Mouse (Mus musculus) embryonic facial prominence, embryonic 10.5 days (tissue): ENCODE measurements around the gene Mkrn3. TPM values are rescaled to one million over a fixed set of nuclear protein-coding genes. Genes with fewer than 3 reads are reported as not detected.
A peak's percentile ranks its signal among the peaks of the same experiment; 100 is the strongest.

Experiments used
- DNase-seq: peaks from one replicate; pipeline ENCODE4 v3.0.0-alpha.2; 2017; ENCODE audit warnings: low spot score
- H3K27ac ChIP-seq: fragments of 300-500 bp; sonication (generic); replicated peaks from 2 replicates; pipeline ENCODE4 v1.5.1; 2016; ENCODE audit warnings: mild to moderate bottlenecking
- H3K27me3 ChIP-seq: fragments of 300-500 bp; sonication (generic); replicated peaks from 2 replicates; pipeline ENCODE4 v1.6.1; 2016; ENCODE audit warnings: low read depth, mild to moderate bottlenecking; ENCODE audit not compliant: poor library complexity, severe bottlenecking
- H3K36me3 ChIP-seq: fragments of 300-500 bp; sonication (generic); replicated peaks from 2 replicates; pipeline ENCODE4 v1.6.1; 2016; ENCODE audit warnings: mild to moderate bottlenecking, moderate library complexity
- H3K4me1 ChIP-seq: fragments of 300-500 bp; sonication (generic); 2 replicates; pipeline ENCODE4 v1.6.1; 2016
- H3K4me3 ChIP-seq: fragments of 300-500 bp; sonication (generic); 2 replicates; pipeline ENCODE4 v1.5.1; 2016; ENCODE audit warnings: mild to moderate bottlenecking, moderate library complexity
- H3K9me3 ChIP-seq: fragments of 300-500 bp; sonication (generic); 2 replicates; pipeline ENCODE4 v1.6.1; 2016; ENCODE audit warnings: mild to moderate bottlenecking
- WGBS: fragments of 180-500 bp; shearing (Covaris S2); methylation state at CpG from one replicate; pipeline ENCODE4 v1.1.7; 2016; 5-methylcytosine and 5-hydroxymethylcytosine counted together
- polyA plus RNA-seq: library from polyadenylated mRNA; unstranded; fragments of >200 nt; fragmentation: Nextera tagmentation; extraction: Ambion mirVana; gene quantifications from 2 replicates; pipeline ENCODE4 v1.2.1, GENCODE M21; 2016

The Mkrn3 gene
- polyA plus RNA-seq, 1 experiment from 2014 or later: 9.6 TPM

DNA sequence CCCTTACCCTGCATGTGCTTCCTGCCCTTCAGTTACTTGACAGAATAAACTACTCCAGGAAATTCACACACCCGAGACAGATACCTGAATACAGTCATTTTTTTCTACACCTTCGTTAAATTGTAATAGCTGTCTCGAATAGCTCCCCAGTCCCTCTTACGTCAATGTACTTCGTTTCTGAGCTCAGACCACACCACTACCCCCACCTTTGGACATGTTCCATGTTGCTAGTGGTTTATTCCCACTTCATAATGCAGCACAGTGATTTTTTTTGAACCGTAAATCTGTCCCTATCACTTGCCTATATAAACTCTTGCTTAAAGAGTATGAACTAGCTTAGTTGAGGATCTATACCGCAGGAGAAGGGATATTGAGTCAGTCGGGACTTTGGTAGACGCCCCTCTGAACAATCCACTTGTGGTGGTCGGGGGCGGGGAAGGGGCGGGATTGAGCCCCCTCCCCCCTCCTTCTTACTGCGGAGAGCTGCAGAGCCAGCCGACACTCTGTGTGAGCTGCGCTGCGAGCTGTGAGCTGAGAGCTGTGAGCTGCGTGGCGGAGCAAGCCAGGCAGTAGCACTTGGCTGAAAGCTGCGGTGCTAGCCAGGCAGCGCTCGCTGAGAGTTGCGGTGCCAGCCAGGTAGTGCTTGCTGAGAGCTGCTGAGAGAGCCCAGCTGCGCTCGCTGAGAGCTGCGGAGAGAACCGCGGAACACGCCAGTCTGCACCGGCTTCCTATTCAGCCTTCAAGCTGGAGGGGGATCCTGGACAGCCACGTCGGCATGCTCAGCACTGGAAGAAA, 43.2 kb downstream of the Mkrn3 start, which contains the start of gene Magel2:
TSS of gene Magel2 (plus strand) at position 501 of the 795 bp plus-strand sequence.
- H3K4me1 ChIP-seq: peaks cover 16% of the 10 kb centered on the region
- H3K36me3 ChIP-seq: peaks cover 21% of the 10 kb centered on the region
- H3K27me3 ChIP-seq: no peaks in the 10 kb centered on the region
- peak within 1 kb of the TSS; percentile 74 for H3K27ac ChIP-seq
- peak; percentile 83 for DNase-seq
- H3K9me3 ChIP-seq: peaks cover 36% of the 10 kb centered on the region
- peak within 1 kb of the TSS; percentile 65 for H3K4me3 ChIP-seq
- WGBS: 17% methylated on average over 31 of the region's 31 CpGs

DNA sequence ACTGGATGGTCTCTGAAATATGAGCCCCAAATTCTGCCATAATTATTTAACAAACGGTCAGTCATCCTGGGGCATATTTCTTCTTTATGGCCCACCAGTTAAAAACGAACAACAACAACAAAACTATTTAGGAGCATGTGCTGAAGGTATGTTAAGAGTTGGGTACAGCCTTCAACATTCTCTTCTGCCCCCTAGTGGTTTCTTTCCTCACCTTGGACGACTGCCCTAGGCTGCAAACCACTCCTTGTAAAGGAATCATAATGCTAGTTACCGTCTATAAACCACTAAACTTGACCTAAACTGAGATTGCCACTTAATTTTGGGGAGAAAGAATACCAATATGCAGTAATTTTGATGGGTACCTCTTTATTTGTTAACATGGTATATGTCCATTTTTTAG, 44.3 kb downstream of the Mkrn3 start:
- H3K4me3 ChIP-seq: no peak overlapping the region
- H3K9me3 ChIP-seq: peaks cover 36% of the 10 kb centered on the region
- 34% methylated on average over 4 of the region's 4 CpGs for WGBS
- H3K36me3 ChIP-seq: peaks cover 21% of the 10 kb centered on the region
- H3K4me1 ChIP-seq: peaks cover 16% of the 10 kb centered on the region
- H3K27me3 ChIP-seq: no peaks in the 10 kb centered on the region
- no peak overlapping the region for H3K27ac ChIP-seq
- DNase-seq: peak; percentile 15

Other genes starting within 250 kb of the Mkrn3 start
- 128 and 134 TPM in 2 replicates for gene Ndn, start 73.6 kb downstream of the Mkrn3 start, polyA plus RNA-seq
- gene Magel2, start 43.1 kb downstream of the Mkrn3 start, polyA plus RNA-seq: 18.7 and 21.0 TPM in 2 replicates
- 76.8 and 82.8 TPM in 2 replicates for gene Peg12, start 44.4 kb upstream of the Mkrn3 start, polyA plus RNA-seq